Mouse (Mus musculus) bone marrow macrophage, adult 2 months (primary cell): ENCODE measurements at regions not wholly inside any gene's neighbourhood (a gene's known extent, or its start where the extent isn't known, plus 50 kb on each side); places are given as distances from the start of the nearest gene placed in this dataset.

Source experiments
- H3K27ac ChIP-seq: 2 replicates; pipeline ENCODE4 v1.5.1; 2012; ENCODE audit warnings: low read depth, low read length; ENCODE audit not compliant: insufficient read depth
- H3K4me1 ChIP-seq: 2 replicates; pipeline ENCODE4 v1.6.1; 2012; ENCODE audit warnings: low read length; ENCODE audit not compliant: control insufficient read depth, insufficient read depth
- H3K4me3 ChIP-seq: 2 replicates; pipeline ENCODE4 v1.5.1; 2012; ENCODE audit warnings: mild to moderate bottlenecking, low read length, moderate library complexity; ENCODE audit not compliant: insufficient read depth
- CTCF ChIP-seq: IDR thresholded peaks from 2 replicates; pipeline ENCODE4 v1.5.1; 2012; ENCODE audit warnings: low read depth, mild to moderate bottlenecking, low read length, moderate library complexity
- POLR2A ChIP-seq: IDR thresholded peaks from 2 replicates; pipeline ENCODE4 v1.6.1; 2012; ENCODE audit warnings: mild to moderate bottlenecking, low read depth, low read length, borderline replicate concordance

DNA sequence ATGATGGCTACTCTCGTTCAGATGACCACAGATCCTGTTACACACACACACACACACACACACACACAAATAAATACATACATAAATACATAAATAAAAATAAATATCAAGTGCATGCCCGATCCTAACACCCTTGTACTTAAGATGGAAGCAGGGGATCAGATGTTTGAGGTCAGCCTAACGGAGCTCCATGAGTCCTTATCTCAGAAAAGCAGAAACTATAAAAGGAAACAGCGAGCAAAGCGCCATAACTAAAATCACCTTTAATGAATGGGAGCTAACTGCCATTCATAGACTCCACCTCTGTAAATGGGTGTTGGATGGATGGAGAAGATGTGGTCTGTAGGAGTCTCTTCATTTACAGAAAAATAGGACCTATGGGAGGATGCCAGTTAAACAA lies 56.8 kb upstream of the Fxr1 start:
- Histone ChIP-seq H3K4me3 (no peak overlapping the region), H3K4me1 (no peaks in the 10 kb centered on the region), H3K27ac (no peak overlapping the region)
- TF ChIP-seq CTCF (no peak), POLR2A (no peak)

DNA sequence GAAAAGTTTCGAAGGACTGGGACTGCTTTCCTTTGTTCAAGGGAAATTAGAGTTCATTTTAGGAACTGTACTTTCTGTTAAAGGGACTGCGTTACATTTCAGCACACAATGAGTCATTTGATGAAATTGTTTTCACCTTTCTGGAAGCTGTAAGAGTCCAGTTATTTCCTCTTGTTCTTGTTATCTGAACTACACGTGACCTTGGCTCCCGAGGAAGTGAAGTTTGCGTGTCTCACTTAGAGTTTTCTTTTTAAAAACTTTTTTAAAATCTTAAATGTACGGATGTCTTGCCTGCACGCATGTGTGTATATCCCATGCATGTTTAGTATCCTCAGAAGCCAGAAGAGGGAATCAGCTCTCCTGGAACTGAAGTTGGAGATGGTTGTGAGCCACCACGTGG lies 52.6 kb upstream of the Fxr1 start:
- Histone ChIP-seq H3K4me1 (no peaks in the 10 kb centered on the region), H3K4me3 (no peak overlapping the region), H3K27ac (no peak overlapping the region)
- TF ChIP-seq POLR2A, result no peak
- TF ChIP-seq CTCF, result no peak
